Mouse (Mus musculus) left cerebral cortex, adult 2 months (tissue): Measurements from ENCODE around the gene Pdgfra. TPM values are rescaled to one million over a fixed set of nuclear protein-coding genes. Genes with fewer than 3 reads are reported as not detected.

ENCODE experiments used
- DNase-seq, 2 experiments: peaks; one replicate each; pipeline ENCODE4 v3.0.0; 2021 to 2022; ENCODE audit warnings: low spot score in 2 of 2, mixed read lengths in 1 of 2; ENCODE audit errors: extremely low spot score in 1 of 2
- H3K27ac ChIP-seq: fragments of 200-600 bp; 2 replicates; pipeline ENCODE4 v1.8.1; 2022
- H3K4me3 ChIP-seq: fragments of 200-600 bp; 2 replicates; pipeline ENCODE4 v1.8.1; 2022
- CTCF ChIP-seq: fragments of 200-600 bp; IDR thresholded peaks from 2 replicates; pipeline ENCODE4 v1.8.1; 2022; ENCODE audit warnings: antibody characterized with exemption, mild to moderate bottlenecking, moderate library complexity
- intact Hi-C: fragments of 180-260 bp; cut with DNase I; formaldehyde crosslinking; loops from one replicate; pipeline ENCODE4 v1.15.1; 2025
- total RNA-seq, 2 experiments: library from RNA; stranded (reverse); gene quantifications; 2 replicates each; pipeline ENCODE4 v1.2.3; 2021

Gene Pdgfra
- total RNA-seq, 2 experiments from 2014 or later: 38.0 to 41.6 TPM

GRCm38 (mm10) chr5:75184693-75185235, 32.7 kb downstream of the Pdgfra start:
- Histone ChIP-seq H3K27ac (no peak overlapping the region), H3K4me3 (no peak overlapping the region)
- DNase-seq: no peak
- no peak for TF ChIP-seq CTCF
- intact Hi-C loops: no loop called here

GRCm38 (mm10) chr5:75185584-75185983, 33.5 kb downstream of the Pdgfra start:
- DNase-seq: no peak
- H3K27ac ChIP-seq: no peak overlapping the region
- TF ChIP-seq CTCF: no peak
- no peak overlapping the region for H3K4me3 ChIP-seq
- intact Hi-C loops: no loop called here

- H3K4me3 ChIP-seq: no peak overlapping the region
- no peak for DNase-seq
- no peak overlapping the region for H3K27ac ChIP-seq
- no peak for TF ChIP-seq CTCF
- intact Hi-C loops: no loop called here
Observed at GRCm38 (mm10) chr5:75189319-75189987, 37.4 kb downstream of the Pdgfra start.

- Histone ChIP-seq H3K27ac (no peak overlapping the region), H3K4me3 (no peak overlapping the region)
- no peak for DNase-seq
- TF ChIP-seq CTCF: no peak
- intact Hi-C loops: no loop called here
Observed at GRCm38 (mm10) chr5:75193107-75193506, 41.0 kb downstream of the Pdgfra start.

- intact Hi-C loops: no loop called here
- DNase-seq: no peak
- TF ChIP-seq CTCF: no peak
- Histone ChIP-seq H3K4me3 (no peak overlapping the region), H3K27ac (no peak overlapping the region)
Observed at GRCm38 (mm10) chr5:75198413-75198812, 46.3 kb downstream of the Pdgfra start.

GRCm38 (mm10) chr5:75199698-75200365, 47.7 kb downstream of the Pdgfra start:
- no peak for TF ChIP-seq CTCF
- H3K27ac ChIP-seq: no peak overlapping the region
- DNase-seq: no peak
- no peak overlapping the region for H3K4me3 ChIP-seq
- intact Hi-C loops: no loop called here

- DNase-seq: no peak
- intact Hi-C loops: no loop called here
- Histone ChIP-seq H3K4me3 (no peak overlapping the region), H3K27ac (no peak overlapping the region)
- TF ChIP-seq CTCF: no peak
Observed at GRCm38 (mm10) chr5:75200366-75200724, 48.3 kb downstream of the Pdgfra start.

GRCm38 (mm10) chr5:75207905-75208304, 55.8 kb downstream of the Pdgfra start:
- Histone ChIP-seq H3K4me3 (no peak overlapping the region), H3K27ac (no peak overlapping the region)
- intact Hi-C loops: no loop called here
- no peak for TF ChIP-seq CTCF
- no peak for DNase-seq

GRCm38 (mm10) chr5:75209966-75210365, 57.9 kb downstream of the Pdgfra start:
- peak; percentile 85 for TF ChIP-seq CTCF
- intact Hi-C loops: loop anchor here (10.0 kb wide), 2 partner anchors 365 to 905 kb away; partner anchors contain the start of gene Kit
- H3K4me3 ChIP-seq: no peak overlapping the region
- no peak overlapping the region for H3K27ac ChIP-seq
- no peak for DNase-seq

GRCm38 (mm10) chr5:75214520-75214919, 62.4 kb downstream of the Pdgfra start:
- H3K27ac ChIP-seq: no peak overlapping the region
- H3K4me3 ChIP-seq: no peak overlapping the region
- DNase-seq: peak; percentile 15 to 24
- intact Hi-C loops: loop anchor here (1.0 to 10.0 kb wide), 4 partner anchors 132 to 900 kb away; partner anchors contain the start of gene Kit
- TF ChIP-seq CTCF: peak; percentile 60

- Histone ChIP-seq H3K27ac (no peak overlapping the region), H3K4me3 (no peak overlapping the region)
- TF ChIP-seq CTCF: no peak
- intact Hi-C loops: loop anchor here (1.0 to 10.0 kb wide), 4 partner anchors 132 to 900 kb away; partner anchors contain the start of gene Kit
- DNase-seq: no peak
Observed at GRCm38 (mm10) chr5:75214929-75215328, 62.8 kb downstream of the Pdgfra start.

GRCm38 (mm10) chr5:75215678-75216256, 63.7 kb downstream of the Pdgfra start:
- intact Hi-C loops: loop anchor here (2.0 to 10.0 kb wide), 3 partner anchors 131 to 899 kb away; partner anchors contain the start of gene Kit
- no peak overlapping the region for H3K27ac ChIP-seq
- no peak overlapping the region for H3K4me3 ChIP-seq
- no peak for TF ChIP-seq CTCF
- no peak for DNase-seq
